Mouse (Mus musculus) layer of hippocampus, adult 9-10 months (tissue): ENCODE measurements around the gene Agbl4.
"Not testable (repeated sequence)": the region's sequence is repeated elsewhere in the genome, so short reads cannot be mapped to it uniquely, and the experiment has no call there.

ENCODE experiments used
- DNase-seq: peaks from one replicate; pipeline ENCODE4 v3.0.0; 2022; ENCODE audit warnings: low spot score

The Agbl4 gene

DNA sequence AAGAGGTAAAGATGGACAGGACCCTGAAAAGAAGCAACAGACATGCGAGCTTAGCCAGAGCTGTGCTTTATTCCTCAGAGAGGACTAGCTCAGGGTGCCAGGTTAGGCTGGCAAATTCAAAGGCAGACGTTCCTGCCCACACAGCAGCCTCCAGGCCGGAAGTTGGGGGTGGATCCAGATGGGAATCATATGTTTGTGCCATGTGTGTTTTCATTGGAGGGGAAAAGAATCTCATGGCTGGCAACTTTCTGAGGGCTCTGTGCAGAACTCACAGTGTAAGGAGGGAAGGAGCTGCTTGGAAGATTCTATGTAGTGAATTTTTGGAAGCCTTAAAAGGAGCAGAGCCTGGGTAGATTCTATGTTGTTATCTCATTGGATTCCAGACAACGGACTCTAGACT is 519.1 kb downstream of the Agbl4 start:
- DNase-seq = peak; percentile 69

GRCm38 (mm10) chr4:110921013-110921412 is 523.6 kb downstream of the Agbl4 start:
- no peak for DNase-seq

DNA sequence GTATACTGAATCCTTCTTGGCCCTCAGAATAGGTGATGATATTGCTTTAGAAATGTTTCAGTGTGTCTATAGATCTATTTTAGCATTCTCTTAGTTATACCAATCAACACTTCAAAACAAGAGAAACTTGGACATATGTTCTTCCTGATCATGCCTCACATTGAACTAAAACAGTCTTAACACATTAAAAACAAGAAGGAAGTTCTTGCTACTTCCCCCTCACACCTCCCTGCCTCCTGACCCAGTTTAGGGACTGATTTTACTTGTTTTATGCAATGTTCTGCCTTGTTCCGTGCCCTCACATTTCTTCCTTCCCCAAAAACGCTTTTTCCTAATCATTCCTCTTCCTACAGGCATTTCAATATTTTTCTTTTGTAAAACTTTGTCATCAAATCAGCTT is 604.2 kb downstream of the Agbl4 start:
- no peak for DNase-seq

GRCm38 (mm10) chr4:111004719-111005479 is 607.4 kb downstream of the Agbl4 start:
- DNase-seq = no peak

DNA sequence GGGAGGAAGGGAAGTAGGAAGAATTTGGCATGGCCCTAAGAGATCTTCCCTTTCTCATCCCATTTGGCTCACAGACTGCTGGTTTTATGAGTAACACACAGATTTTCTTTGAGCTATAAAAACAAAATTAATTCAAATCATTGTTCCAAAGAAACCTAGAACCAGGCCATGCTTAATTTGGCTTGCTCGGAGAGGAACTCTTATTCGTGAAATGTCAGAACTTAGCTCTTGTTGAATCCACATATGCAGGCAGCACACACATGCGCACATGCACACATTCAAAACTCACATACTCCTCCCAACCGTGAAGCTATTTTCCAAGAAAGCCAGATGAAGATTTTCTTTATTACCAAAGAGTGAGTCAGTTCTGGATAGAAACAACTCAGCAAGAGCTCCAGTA is 621.9 kb downstream of the Agbl4 start:
- peak; percentile 13 for DNase-seq

DNA sequence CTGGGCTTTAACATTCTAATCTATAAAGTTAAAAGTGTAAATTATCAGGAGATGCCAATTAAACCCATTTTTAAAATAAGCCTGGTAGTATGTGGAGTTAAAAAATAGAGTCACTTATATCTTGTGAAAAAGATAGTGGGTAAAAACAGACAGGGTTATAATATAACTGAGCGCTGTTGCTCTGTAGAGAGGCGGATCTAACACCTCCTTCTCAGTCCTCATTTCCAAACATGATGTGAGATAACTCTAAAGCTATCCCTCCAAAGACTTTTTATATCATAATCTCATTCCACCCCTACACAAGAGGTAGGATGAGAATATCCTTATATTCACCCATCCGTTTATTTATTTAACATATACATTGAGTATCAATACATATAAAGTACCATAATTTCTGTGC is 669.9 kb downstream of the Agbl4 start:
- DNase-seq = no peak

GRCm38 (mm10) chr4:111073738-111074497 is 676.5 kb downstream of the Agbl4 start:
- no peak for DNase-seq

GRCm38 (mm10) chr4:111074701-111075154 is 677.3 kb downstream of the Agbl4 start:
- DNase-seq = no peak

- DNase-seq = no peak
These were observed 680.3 kb downstream of the Agbl4 start for GRCm38 (mm10) chr4:111077810-111078209.

- DNase-seq = no peak
These were observed 687.9 kb downstream of the Agbl4 start for GRCm38 (mm10) chr4:111085330-111085729.

DNA sequence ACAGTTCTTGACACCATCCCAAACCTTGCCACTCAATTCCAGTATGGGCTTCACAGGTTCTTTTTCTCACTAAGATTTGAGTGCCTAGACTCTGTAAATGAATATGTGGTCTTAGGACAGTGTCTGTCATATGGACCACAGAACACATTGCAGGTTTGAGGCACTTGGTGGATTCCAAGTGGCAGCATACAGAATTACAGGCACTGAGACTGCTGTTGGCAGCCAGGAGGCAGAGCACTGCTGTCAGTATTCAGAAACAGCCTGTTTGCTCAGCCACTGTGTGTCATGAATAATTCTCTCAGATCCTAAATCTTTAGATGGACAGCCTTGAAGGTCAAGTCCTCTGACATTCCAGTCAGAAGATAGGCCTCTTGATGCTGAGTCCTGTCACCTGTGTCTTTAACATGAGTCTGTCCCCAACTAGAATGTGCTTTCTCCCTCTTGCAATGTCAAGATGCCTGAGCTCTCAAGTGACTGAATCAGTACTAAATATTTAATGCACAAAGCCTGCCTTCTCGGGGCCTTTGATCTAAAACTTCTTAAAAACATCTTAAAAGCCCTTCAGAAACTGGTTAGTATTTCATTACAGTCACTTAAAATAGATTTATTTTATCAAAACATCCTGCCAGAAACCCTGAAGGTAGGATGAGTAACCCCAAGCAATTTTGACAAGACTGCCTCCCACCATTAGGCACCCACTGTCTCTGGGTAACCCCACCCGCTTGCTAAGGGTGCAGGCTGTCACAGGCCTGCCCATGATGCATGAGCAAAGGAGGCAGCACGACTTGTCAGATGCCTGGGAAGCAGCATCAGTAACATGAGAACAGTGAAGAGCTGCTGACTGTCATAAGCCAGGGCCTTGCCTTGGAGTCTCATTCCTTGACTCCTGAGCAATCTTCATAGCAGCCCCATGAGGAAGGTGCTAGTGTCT is 739.0 kb downstream of the Agbl4 start:
- DNase-seq = no peak

GRCm38 (mm10) chr4:111147748-111148147 is 750.3 kb downstream of the Agbl4 start:
- DNase-seq = no peak

DNA sequence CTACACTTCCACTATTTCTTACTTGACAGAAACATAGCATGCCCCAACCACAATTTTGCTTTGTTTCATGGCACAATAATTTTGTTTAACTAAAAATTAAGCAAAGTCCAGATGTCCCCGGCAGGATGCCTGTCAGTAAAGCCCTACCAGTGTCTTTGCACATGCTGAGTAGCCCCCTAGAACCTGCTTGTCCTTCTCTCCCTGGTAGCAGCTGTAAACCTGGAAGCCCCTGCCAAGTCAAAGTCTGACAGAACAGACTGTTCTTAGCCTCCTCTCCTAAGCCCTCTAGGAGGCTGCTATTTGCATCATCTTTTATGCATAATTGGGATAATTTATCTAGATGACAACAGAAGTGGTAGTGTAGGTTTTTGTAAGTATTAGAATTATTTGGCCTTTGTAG is 758.4 kb downstream of the Agbl4 start:
- DNase-seq = no peak

DNA sequence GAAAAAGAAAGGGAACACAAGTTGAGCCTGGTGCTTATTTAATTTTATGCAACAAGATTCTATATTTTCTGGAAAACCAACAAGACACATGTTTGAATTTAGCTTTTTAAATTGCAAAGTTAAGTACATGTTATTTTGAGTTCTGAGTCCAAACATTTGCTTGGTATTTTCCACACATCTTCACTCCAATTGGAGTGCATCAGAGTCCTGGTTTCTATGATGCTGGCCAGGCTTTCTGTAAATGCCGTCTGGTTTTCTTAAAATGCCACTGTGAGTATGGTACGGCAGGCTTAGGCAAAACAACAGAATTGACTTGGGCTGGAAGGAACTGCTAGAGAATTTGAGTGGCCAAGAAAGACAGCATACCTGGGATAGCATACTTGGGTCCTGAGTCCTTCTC is 784.0 kb downstream of the Agbl4 start:
- no peak for DNase-seq

GRCm38 (mm10) chr4:111200100-111200499 is 802.6 kb downstream of the Agbl4 start:
- no peak for DNase-seq

GRCm38 (mm10) chr4:111215191-111215762 is 817.8 kb downstream of the Agbl4 start:
- DNase-seq = peak; percentile 8

- DNase-seq = not testable (repeated sequence)
These were observed 821.6 kb downstream of the Agbl4 start for GRCm38 (mm10) chr4:111219030-111219429.

- DNase-seq = not testable (repeated sequence)
These were observed 822.1 kb downstream of the Agbl4 start for GRCm38 (mm10) chr4:111219543-111219942.

GRCm38 (mm10) chr4:111233849-111234248 is 836.4 kb downstream of the Agbl4 start:
- DNase-seq = no peak

GRCm38 (mm10) chr4:111251917-111252316 is 854.5 kb downstream of the Agbl4 start:
- no peak for DNase-seq

- no peak for DNase-seq
These were observed 858.0 kb downstream of the Agbl4 start for GRCm38 (mm10) chr4:111255499-111255898.

DNA sequence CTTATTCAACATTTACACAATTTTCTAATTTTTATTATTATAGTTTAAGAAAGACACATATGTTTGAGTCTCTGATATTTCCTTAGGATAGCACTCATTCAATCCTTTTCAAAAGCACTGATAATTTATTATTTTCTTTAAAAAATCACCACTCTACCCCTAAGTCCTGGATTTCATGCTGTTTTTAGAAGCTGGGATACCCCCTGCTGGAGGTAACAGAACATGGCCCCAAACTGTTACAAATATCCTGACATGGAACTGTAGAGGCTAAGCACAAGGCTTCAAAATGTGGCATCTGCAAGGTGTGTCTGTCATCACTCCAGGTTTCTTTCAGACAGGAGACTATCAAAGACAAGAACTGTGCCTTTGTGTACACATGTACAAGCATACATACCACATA is 859.5 kb downstream of the Agbl4 start:
- DNase-seq = no peak
